Comparison of ENCODE assay signal across 9 mouse cellular contexts in the genomic region with DNA sequence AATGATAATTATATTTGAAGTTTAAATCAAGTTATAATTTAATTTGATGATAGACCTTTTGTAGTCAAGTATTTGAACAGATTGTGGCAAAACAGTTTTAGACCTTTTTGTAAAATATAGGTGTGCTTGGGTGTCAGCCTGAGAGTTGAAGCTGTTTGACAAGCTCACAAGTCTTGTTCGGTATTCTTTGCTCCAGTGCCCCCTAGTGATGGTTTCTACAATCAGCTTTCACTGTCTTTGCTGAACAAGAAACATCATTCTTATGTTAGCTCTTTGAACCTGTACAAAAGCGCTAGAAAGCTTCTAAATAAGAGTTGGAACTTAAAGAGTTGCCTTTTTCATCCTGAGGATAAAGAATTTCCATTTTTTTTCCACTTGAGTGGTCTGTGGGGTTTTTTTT.
DNase-seq lines count a peak whose midpoint lies in the region; ATAC-seq and TF ChIP-seq lines count a peak whose summit lies in the region.
"Had no signal": no experiment of that assay in that cellular context is flagged by ENCODE, and none has a peak within 500 bp of the region (broad histone marks: within the 10 kb centered on the region; RNA-seq: fewer than 3 reads in every experiment).

No protein-coding gene starts in this region.

- H3K36me3 ChIP-seq in kidney, embryonic 16.5 days (ENCODE audit: insufficient read depth, low read length) = no peaks in the 10 kb centered on the region
- H3K36me3 ChIP-seq in MEL (ENCODE audit: control insufficient read depth in 1 of 2, insufficient read depth in 2 of 2, low read length in 2 of 2) = no peaks in the 10 kb centered on the region; a peak in 1 of 4 replicates
- no peaks in the 10 kb centered on the region for H3K36me3 ChIP-seq in forebrain, embryonic 13.5 days (ENCODE audit: poor library complexity, severe bottlenecking)

- no peaks in the 10 kb centered on the region for H3K9me3 ChIP-seq in kidney, embryonic 16.5 days (ENCODE audit: low read length)
- H3K9me3 ChIP-seq in MEL (replicated peaks; ENCODE audit: insufficient read depth, low read length) = no peaks in the 10 kb centered on the region
- no peaks in the 10 kb centered on the region for H3K9me3 ChIP-seq in forebrain, embryonic 13.5 days (replicated peaks)
- H3K9me3 ChIP-seq: megakaryocyte, embryonic 14.5 days had no signal

- TF ChIP-seq POLR2A in MEL (IDR thresholded peaks at IDR 0.05; ENCODE audit: control insufficient read depth in 1 of 2, insufficient read depth in 1 of 2, low read depth in 1 of 2, low read length in 2 of 2, poor library complexity in 1 of 2) = no peak
- TF ChIP-seq POLR2A in cerebellum, adult 2 months (IDR thresholded peaks at IDR 0.05; ENCODE audit: borderline replicate concordance, insufficient read depth, low read length) = no peak

- no peak overlapping the region for H3K4me3 ChIP-seq in kidney, embryonic 16.5 days (ENCODE audit: low read length)
- no peak overlapping the region for H3K4me3 ChIP-seq in MEL (ENCODE audit: control insufficient read depth in 1 of 2, insufficient read depth in 1 of 2, low read depth in 2 of 2, low read length in 2 of 2)
- no peak overlapping the region for H3K4me3 ChIP-seq in cerebellum, adult 2 months (replicated peaks; ENCODE audit: insufficient read depth, low read depth, low read length)
- H3K4me3 ChIP-seq in forebrain, embryonic 13.5 days = no peak overlapping the region
- H3K4me3 ChIP-seq: megakaryocyte, embryonic 14.5 days had no signal

- no peak for TF ChIP-seq EP300 in MEL (IDR thresholded peaks at IDR 0.05; ENCODE audit: low read depth in 1 of 2, low read length in 2 of 2)

- peak; percentile 76 for TF ChIP-seq RAD21 in MEL (IDR thresholded peaks at IDR 0.05; ENCODE audit: low read depth, low read length)

- H3K4me1 ChIP-seq in kidney, embryonic 16.5 days (ENCODE audit: insufficient read depth, low read length) = no peaks in the 10 kb centered on the region
- no peaks in the 10 kb centered on the region for H3K4me1 ChIP-seq in MEL (ENCODE audit: control insufficient read depth in 1 of 2, insufficient read depth in 2 of 2, low read length in 2 of 2)
- no peaks in the 10 kb centered on the region for H3K4me1 ChIP-seq in cerebellum, adult 2 months (ENCODE audit: control insufficient read depth, insufficient read depth, low read length)
- no peaks in the 10 kb centered on the region for H3K4me1 ChIP-seq in forebrain, embryonic 13.5 days
- H3K4me1 ChIP-seq: megakaryocyte, embryonic 14.5 days had no signal

- TF ChIP-seq CTCF in MEL (IDR thresholded peaks at IDR 0.05 in 2 of 3, conservative IDR thresholded peaks at IDR 0.05 in 1 of 3; ENCODE audit: control insufficient read depth in 1 of 3, insufficient read depth in 1 of 3, low read depth in 2 of 3, low read length in 3 of 3, poor library complexity in 1 of 3, severe bottlenecking in 1 of 3) = peak; percentile 41 to 81 (median 58)
- TF ChIP-seq CTCF in cerebellum, adult 2 months (IDR thresholded peaks at IDR 0.05; ENCODE audit: borderline replicate concordance, insufficient read depth, low read depth, low read length) = peak; percentile 58; the same call in 1 of the 2 replicates

- no peak overlapping the region for H3K27ac ChIP-seq in kidney, embryonic 16.5 days (ENCODE audit: low read length)
- no peak overlapping the region for H3K27ac ChIP-seq in MEL (ENCODE audit: control insufficient read depth, low read depth, low read length)
- H3K27ac ChIP-seq in cerebellum, adult 2 months (ENCODE audit: insufficient read depth, low read length) = no peak overlapping the region
- H3K27ac ChIP-seq in forebrain, embryonic 13.5 days = no peak overlapping the region

- WGBS in kidney, embryonic 16.5 days = 53% methylated on average over 2 of the region's 2 CpGs
- WGBS in cerebellum, adult 2 months = 23% methylated on average over 2 of the region's 2 CpGs
- 39% methylated on average over 2 of the region's 2 CpGs for WGBS in forebrain, embryonic 13.5 days

- no peak for ATAC-seq in kidney, embryonic 16.5 days (ENCODE audit: low FRiP score, low TSS enrichment)
- peak; percentile 53; the same call in 1 of the 2 replicates for ATAC-seq in granulocyte monocyte progenitor cell, adult 5-6 weeks (replicated peaks; ENCODE audit: poor library complexity, severe bottlenecking)
- no peak for ATAC-seq in forebrain, embryonic 13.5 days

- no peak overlapping the region for H3K9ac ChIP-seq in kidney, embryonic 16.5 days (replicated peaks; ENCODE audit: low read length)
- no peak overlapping the region for H3K9ac ChIP-seq in MEL (ENCODE audit: control insufficient read depth, low read depth, low read length, poor library complexity, severe bottlenecking)
- no peak overlapping the region for H3K9ac ChIP-seq in forebrain, embryonic 13.5 days

- DNase-seq in kidney, adult 18-20 months = peak; percentile 9
- DNase-seq in MEL (ENCODE audit: low read depth, low spot score) = peak; percentile 81
- peak; percentile 36 to 73 for DNase-seq in cerebellum, adult 2 months
- DNase-seq in left cerebral cortex, adult 9 months (ENCODE audit: low spot score in 2 of 2) = peak; percentile 22 to 68
- peak; percentile 60 to 78 for DNase-seq in right cerebral cortex, adult 2 months (ENCODE audit: low spot score in 2 of 2)

- H3K4me2 ChIP-seq in kidney, embryonic 16.5 days (replicated peaks; ENCODE audit: low read depth, low read length) = no peak overlapping the region
- H3K4me2 ChIP-seq in forebrain, embryonic 13.5 days = no peak overlapping the region

- H3K79me2 ChIP-seq in MEL (ENCODE audit: control insufficient read depth, insufficient read depth, low read length, poor library complexity) = no peaks in the 10 kb centered on the region

- no peaks in the 10 kb centered on the region for H3K27me3 ChIP-seq in kidney, embryonic 16.5 days (ENCODE audit: insufficient read depth, low read length)
- no peaks in the 10 kb centered on the region for H3K27me3 ChIP-seq in MEL (ENCODE audit: control insufficient read depth in 1 of 2, insufficient read depth in 2 of 2, low read length in 2 of 2)
- no peaks in the 10 kb centered on the region for H3K27me3 ChIP-seq in cerebellum, adult 2 months (ENCODE audit: control insufficient read depth, insufficient read depth, low read length)
- H3K27me3 ChIP-seq in forebrain, embryonic 13.5 days = no peaks in the 10 kb centered on the region
- H3K27me3 ChIP-seq: megakaryocyte, embryonic 14.5 days had no signal

TF ChIP-seq in MEL, 35 proteins besides CTCF, POLR2A, EP300 and RAD21:
- TF ChIP-seq ZC3H11A (IDR thresholded peaks at IDR 0.05; ENCODE audit: low read depth, low read length) (peak; percentile 73), MAFK (IDR thresholded peaks at IDR 0.05; ENCODE audit: borderline replicate concordance, low read depth, low read length) (no peak), SMC3 (IDR thresholded peaks at IDR 0.05; ENCODE audit: low read depth, low read length) (peak; percentile 80), GABPA (IDR thresholded peaks at IDR 0.05; ENCODE audit: low read depth, low read length) (no peak), MYB (IDR thresholded peaks at IDR 0.05; ENCODE audit: low read depth, low read length) (no peak)
TF ChIP-seq in MEL: peak in this region for 2.

Comparison
In these comparisons a context has a peak if more than half of its experiments do, and no peak if none do; other contexts are left out.
1. DNase-seq: peak in every context shown above with its lines; median percentile 81 in MEL; 69 in right cerebral cortex, adult 2 months; 54 in cerebellum, adult 2 months; 45 in left cerebral cortex, adult 9 months; 9 in kidney, adult 18-20 months.